Mouse (Mus musculus): Measurements from ENCODE around the gene Gcsh.

DNA sequence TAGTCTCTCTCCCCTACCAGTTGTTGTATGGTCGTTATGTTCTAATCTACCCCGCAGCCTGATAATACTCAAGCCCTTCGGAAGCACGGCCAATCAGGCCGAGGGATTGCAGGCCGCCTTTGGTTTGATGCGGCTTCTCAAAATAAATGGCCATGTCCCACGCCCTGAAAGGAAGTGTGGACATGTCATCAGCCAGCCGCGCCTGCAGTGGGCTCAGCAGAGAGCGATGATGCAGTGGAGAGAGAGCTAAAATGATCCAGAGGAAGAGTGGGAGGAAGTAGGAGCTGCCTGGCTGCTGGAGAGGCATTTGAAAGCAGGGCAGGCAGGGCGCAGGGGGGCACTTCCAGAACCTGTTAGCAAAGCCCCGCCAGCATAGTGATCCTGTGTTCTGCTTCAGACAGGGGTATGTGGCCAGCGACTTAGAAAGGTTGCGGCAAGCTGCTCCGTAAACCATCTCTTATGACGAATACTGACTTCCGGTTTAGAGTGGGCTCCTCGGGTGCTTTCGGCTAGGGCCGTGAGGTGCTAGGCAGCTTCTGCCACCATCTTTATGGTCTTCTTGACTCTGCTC lies 47.0 kb downstream of the Gcsh start:
- TF ChIP-seq MYOG (IDR thresholded peaks at IDR 0.05; ENCODE audit: control insufficient read depth in 1 of 3, insufficient read depth in 1 of 3, insufficient read length in 2 of 3, low read depth in 2 of 3) (no peak), POLR2A (IDR thresholded peaks at IDR 0.05; ENCODE audit: insufficient read length, low read depth) (no peak), E2F4 (IDR thresholded peaks at IDR 0.05; ENCODE audit: insufficient read depth) (no peak), POLR2AphosphoS2 (IDR thresholded peaks at IDR 0.05; ENCODE audit: insufficient read length, low read depth) (no peak), REST (IDR thresholded peaks at IDR 0.05; ENCODE audit: insufficient read depth, insufficient read length) (no peak), MYOD1 (IDR thresholded peaks at IDR 0.05; ENCODE audit: control insufficient read depth in 1 of 3, insufficient read length in 2 of 3, low read depth in 2 of 3) (no peak), SRF (IDR thresholded peaks at IDR 0.05; ENCODE audit: control insufficient read depth, insufficient read length, low read depth) (no peak), TCF3 (IDR thresholded peaks at IDR 0.05; ENCODE audit: insufficient read length, low read depth) (no peak)

Data from myocyte (in vitro differentiated cells).